Comparison of ENCODE assay signal across 20 mouse cellular contexts in the genomic region with DNA sequence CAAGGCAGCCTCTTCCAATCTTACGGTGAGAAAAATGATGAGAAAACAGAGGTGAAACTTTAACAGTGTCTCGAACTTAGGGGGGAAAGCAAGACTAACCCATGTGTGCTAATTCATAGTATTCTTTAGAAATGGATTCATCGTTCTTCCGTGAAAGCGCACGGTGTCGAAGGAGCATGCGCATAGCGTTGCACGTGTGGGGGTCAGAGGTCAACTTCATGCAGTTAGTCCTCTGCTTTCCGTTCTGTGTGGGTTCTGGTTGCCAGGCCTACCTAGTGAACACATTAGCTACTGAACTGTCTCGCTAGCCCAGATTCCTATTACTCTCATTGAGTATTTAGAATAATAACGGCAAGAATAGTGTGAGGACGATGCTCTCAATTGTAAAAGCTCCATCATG.
DNase-seq lines count a peak whose midpoint lies in the region; TF ChIP-seq lines count a peak whose summit lies in the region.
"Had no signal": no experiment of that assay in that cellular context is flagged by ENCODE, and none has a peak within 500 bp of the region (broad histone marks: within the 10 kb centered on the region; RNA-seq: fewer than 3 reads in every experiment).

No protein-coding gene starts in this region.

- H3K27me3 ChIP-seq in heart, embryonic 10.5 days (ENCODE audit: insufficient read depth, poor library complexity, severe bottlenecking) = no peaks in the 10 kb centered on the region
- no peaks in the 10 kb centered on the region for H3K27me3 ChIP-seq in testis, adult 2 months (ENCODE audit: control insufficient read depth, insufficient read depth, low read length)
- H3K27me3 ChIP-seq: embryonic facial prominence, embryonic 13.5 days; embryonic facial prominence, embryonic 15.5 days; forebrain, embryonic 12.5 days had no signal

- peaks cover 3% of the 10 kb centered on the region; the same call in 1 of the 2 replicates for H3K4me1 ChIP-seq in heart, embryonic 10.5 days
- H3K4me1 ChIP-seq in testis, adult 2 months (ENCODE audit: control insufficient read depth, insufficient read depth, low read length) = peaks cover 2% of the 10 kb centered on the region; the same call in 1 of the 2 replicates
- H3K4me1 ChIP-seq: embryonic facial prominence, embryonic 13.5 days; embryonic facial prominence, embryonic 15.5 days; forebrain, embryonic 10.5 days; forebrain, embryonic 12.5 days had no signal

- H3K27ac ChIP-seq in heart, embryonic 10.5 days = no peak overlapping the region
- H3K27ac ChIP-seq in testis, adult 2 months (ENCODE audit: control insufficient read depth, insufficient read depth, low read depth, low read length) = peak overlapping the region; percentile 81
- H3K27ac ChIP-seq: embryonic facial prominence, embryonic 13.5 days; embryonic facial prominence, embryonic 15.5 days; forebrain, embryonic 10.5 days; forebrain, embryonic 12.5 days had no signal

- TF ChIP-seq POLR2A in testis, adult 2 months (IDR thresholded peaks at IDR 0.05; ENCODE audit: control insufficient read depth, low read depth, low read length) = peak; percentile 80; the same call in 1 of the 2 replicates

- no peaks in the 10 kb centered on the region for H3K9me3 ChIP-seq in heart, embryonic 10.5 days
- H3K9me3 ChIP-seq: embryonic facial prominence, embryonic 13.5 days; embryonic facial prominence, embryonic 15.5 days; forebrain, embryonic 10.5 days; forebrain, embryonic 12.5 days had no signal

- 90% methylated on average over 14 of the region's 14 CpGs for WGBS in heart, embryonic 10.5 days

- DNase-seq in heart, embryonic 10.5 days (ENCODE audit: low spot score) = peak; percentile 51
- no peak for DNase-seq in heart, adult 18-20 months
- DNase-seq in testis, postnatal 14 days (ENCODE audit: low spot score) = no peak
- DNase-seq in layer of hippocampus, adult 9-10 months (ENCODE audit: low spot score) = no peak
- DNase-seq: adrenal gland, adult 2 months; adrenal gland, postnatal 10 days; adrenal gland, postnatal 25 days; cerebellum, adult 11 months; cerebellum, adult 18-20 months; cerebellum, adult 8-10 months; cerebellum, adult 9-11 months; cerebellum, postnatal 14 days; cerebellum, postnatal 36 days; embryo, embryonic 11 days had no signal

- TF ChIP-seq CTCF in testis, adult 2 months (IDR thresholded peaks at IDR 0.05; ENCODE audit: control insufficient read depth, insufficient read depth, insufficient replicate concordance, low read depth, low read length) = no peak

- no peak overlapping the region for H3K4me3 ChIP-seq in heart, embryonic 10.5 days
- H3K4me3 ChIP-seq in testis, adult 2 months (ENCODE audit: control insufficient read depth, low read depth, low read length) = peak overlapping the region; percentile 69
- H3K4me3 ChIP-seq: embryonic facial prominence, embryonic 13.5 days; embryonic facial prominence, embryonic 15.5 days; erythroblast, embryonic 14.5 days; forebrain, embryonic 10.5 days; forebrain, embryonic 12.5 days had no signal

- no peaks in the 10 kb centered on the region for H3K36me3 ChIP-seq in heart, embryonic 10.5 days
- no peaks in the 10 kb centered on the region for H3K36me3 ChIP-seq in testis, adult 2 months (ENCODE audit: control insufficient read depth, insufficient read depth, low read length)
- H3K36me3 ChIP-seq: embryonic facial prominence, embryonic 13.5 days; embryonic facial prominence, embryonic 15.5 days; forebrain, embryonic 10.5 days; forebrain, embryonic 12.5 days had no signal
